Mouse (Mus musculus) ovary, adult 2 months (tissue): Measurements from ENCODE around the gene Olfr1262. TPM values are rescaled to one million over a fixed set of nuclear protein-coding genes. Genes with fewer than 3 reads are reported as not detected.

Experiments
- polyA plus RNA-seq: library from polyadenylated mRNA; depleted of rRNA; stranded (reverse); fragments of >200 nt; gene quantifications from 2 replicates; pipeline ENCODE4 v1.2.3, GENCODE M21; 2012; rRNA removed

Olfr1262 gene
- polyA plus RNA-seq, result not detected in 2 replicates

DNA sequence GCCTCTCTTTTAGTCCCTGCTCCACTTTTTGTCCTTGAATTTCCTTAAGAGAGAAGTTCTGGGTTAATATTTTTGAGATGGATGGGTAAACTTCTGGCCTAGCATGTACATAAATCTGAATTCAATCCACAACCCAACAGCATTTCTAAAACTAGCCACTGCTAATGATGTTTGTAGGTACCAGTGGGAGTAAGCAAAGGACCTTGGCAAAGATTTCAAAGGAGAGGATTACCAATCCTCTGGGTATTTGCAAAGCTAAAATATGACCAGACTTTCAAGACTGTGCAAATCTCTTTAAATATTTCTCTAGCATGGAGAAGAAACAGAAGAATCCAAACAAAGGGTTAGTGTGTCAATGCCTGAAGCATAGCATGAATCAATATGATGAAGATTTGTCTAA lies at the start of gene Olfr1262:
Gene Olfr1262 (plus strand): TSS at position 301 of the 400 bp plus-strand sequence.

DNA sequence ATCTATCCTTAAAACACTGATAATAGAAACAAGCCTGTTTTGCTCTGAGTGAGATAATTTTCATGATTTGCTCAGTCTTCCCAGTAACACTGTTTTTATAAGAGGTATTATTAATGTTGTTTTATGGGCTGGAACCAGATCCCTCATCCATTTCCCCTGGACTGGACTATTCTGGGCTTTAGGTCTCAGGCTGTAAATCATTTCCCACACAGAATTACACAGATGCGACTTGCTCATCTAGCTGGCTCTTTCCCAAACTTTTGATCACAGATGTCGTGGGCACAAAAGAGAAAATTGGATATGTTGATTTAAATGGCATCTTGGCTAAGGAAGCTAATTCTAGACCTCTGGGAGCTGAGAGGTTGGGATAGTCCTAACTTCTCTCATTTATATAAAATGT lies 25.8 kb upstream of the Olfr1262 start, which contains the start of gene Olfr1260:
Gene Olfr1260 (plus strand): TSS at position 157 of the 400 bp plus-strand sequence.

DNA sequence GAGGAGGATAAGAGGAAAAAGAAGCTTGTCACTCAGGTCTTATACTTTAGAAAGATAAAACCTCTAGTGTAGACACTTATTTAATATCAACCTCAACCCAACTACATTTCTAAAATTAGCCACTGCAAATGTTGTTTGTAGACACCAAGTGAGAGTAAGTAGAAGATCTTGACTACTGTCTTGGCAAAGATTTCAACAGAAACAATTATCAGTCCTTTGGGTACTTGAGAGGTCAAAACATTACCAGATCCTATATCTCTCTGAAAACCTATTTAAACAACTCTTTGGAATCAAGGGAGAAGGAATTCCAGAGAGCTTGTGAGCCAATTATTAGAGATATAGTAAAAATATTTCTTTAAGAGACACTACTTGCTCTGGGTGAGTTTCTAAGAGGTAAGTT lies 9.0 kb upstream of the Olfr1262 start, which contains the start of gene Olfr1261:
Gene Olfr1261 (plus strand): TSS at position 301 of the 400 bp plus-strand sequence.

DNA sequence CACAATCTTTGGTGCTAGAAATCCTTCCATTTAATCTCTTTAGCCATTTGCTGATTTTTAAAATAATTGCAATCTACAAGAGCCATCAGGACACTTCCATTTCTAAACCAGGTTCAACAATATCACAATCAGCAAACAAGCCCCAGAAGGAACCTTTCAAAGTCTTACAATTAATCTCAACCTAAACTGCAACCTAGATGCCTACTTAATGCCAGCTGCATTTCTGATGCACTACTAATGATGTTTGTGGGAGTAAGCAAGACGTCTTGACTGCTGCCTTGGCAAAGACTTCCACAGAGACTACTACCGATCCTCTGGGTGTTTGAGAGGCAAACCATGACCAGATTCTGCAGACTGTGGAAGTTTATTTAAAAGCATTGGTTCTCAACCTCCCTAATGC lies 11.9 kb downstream of the Olfr1262 start, which contains the start of gene Olfr1263:
Gene Olfr1263 (plus strand): TSS at position 301 of the 400 bp plus-strand sequence.

DNA sequence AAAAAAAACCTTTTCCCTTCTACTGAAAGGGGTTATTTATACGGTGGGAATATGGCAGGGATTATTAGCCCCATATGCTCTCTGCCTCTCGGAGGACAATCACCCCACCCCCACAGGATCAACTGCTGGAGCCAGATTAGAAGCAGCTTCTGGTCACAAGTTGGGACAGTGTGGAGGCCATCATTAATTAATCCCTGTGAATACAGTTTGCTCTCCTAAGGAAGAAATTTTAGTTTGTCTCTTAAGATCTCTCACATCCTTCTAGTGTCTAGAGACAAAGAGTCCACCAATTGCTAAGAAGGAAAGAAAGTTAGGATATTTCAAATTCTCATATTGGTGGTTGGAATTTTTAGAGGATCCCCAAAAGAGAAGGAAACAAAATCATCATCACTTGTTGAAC lies 25.5 kb downstream of the Olfr1262 start, which contains the start of gene Olfr1264:
Gene Olfr1264 (minus strand): TSS at position 101 of the 400 bp plus-strand sequence.

DNA sequence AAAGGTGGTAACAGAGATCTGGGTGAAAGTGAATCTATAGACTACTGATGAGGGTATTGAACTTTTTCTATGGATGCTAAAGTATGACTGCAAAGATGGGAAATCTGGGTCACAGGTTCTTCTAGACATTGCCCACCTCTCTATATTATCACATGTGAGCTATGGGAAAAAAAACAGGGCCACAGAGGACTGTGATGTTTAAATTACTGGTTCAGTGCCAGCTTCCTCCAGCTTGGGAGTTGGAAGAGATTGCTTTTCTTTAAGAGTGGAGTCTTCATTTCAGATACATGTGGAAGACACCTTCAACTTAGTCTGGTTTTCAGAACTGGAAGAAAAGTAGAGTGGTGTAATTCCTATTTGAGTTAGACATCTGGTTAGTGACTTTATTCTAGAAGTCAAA lies 35.1 kb downstream of the Olfr1262 start, which contains the start of gene Olfr1265:
Gene Olfr1265 (plus strand): TSS at position 301 of the 400 bp plus-strand sequence.

Other genes starting within 250 kb of the Olfr1262 start
- gene Olfr1253, start 243.1 kb upstream of the Olfr1262 start, polyA plus RNA-seq, result not detected in 2 replicates
- gene Olfr1254, start 206.5 kb upstream of the Olfr1262 start, polyA plus RNA-seq, result not detected in 2 replicates
- gene Olfr1255, start 188.1 kb upstream of the Olfr1262 start, polyA plus RNA-seq, result not detected in 2 replicates
- gene Olfr1256, start 158.6 kb upstream of the Olfr1262 start, polyA plus RNA-seq, result not detected in 2 replicates
- not detected in 2 replicates for gene Olfr48, start 151.9 kb upstream of the Olfr1262 start, polyA plus RNA-seq
- not detected in 2 replicates for gene Olfr1257, start 121.7 kb upstream of the Olfr1262 start, polyA plus RNA-seq
- not detected in 2 replicates for gene Olfr1258, start 72.8 kb upstream of the Olfr1262 start, polyA plus RNA-seq
- gene Olfr1259, start 51.5 kb upstream of the Olfr1262 start, polyA plus RNA-seq, result not detected in 2 replicates
- not detected in 2 replicates for gene Olfr1260, start 25.8 kb upstream of the Olfr1262 start, polyA plus RNA-seq
- gene Olfr1261, start 8.9 kb upstream of the Olfr1262 start, polyA plus RNA-seq, result not detected in 2 replicates
- gene Olfr1263, start 12.0 kb downstream of the Olfr1262 start, polyA plus RNA-seq, result not detected in 2 replicates
- not detected in 2 replicates for gene Olfr1264, start 25.4 kb downstream of the Olfr1262 start, polyA plus RNA-seq
- gene Olfr1265, start 35.2 kb downstream of the Olfr1262 start, polyA plus RNA-seq, result not detected in 2 replicates
- not detected in 2 replicates for gene Olfr140, start 63.4 kb downstream of the Olfr1262 start, polyA plus RNA-seq
- gene Olfr1269, start 121.3 kb downstream of the Olfr1262 start, polyA plus RNA-seq, result not detected in 2 replicates
- not detected in 2 replicates for gene Olfr32, start 142.2 kb downstream of the Olfr1262 start, polyA plus RNA-seq
- gene Olfr1270, start 152.9 kb downstream of the Olfr1262 start, polyA plus RNA-seq, result not detected in 2 replicates
- not detected in 2 replicates for gene Olfr1506, start 224.3 kb downstream of the Olfr1262 start, polyA plus RNA-seq